Mouse (Mus musculus) ES-E14 (cell line): ENCODE results near the gene Cd300lb.

ENCODE experiments used
- HCFC1 ChIP-seq: IDR thresholded peaks from 2 replicates; pipeline ENCODE4 v1.6.1; 2012; ENCODE audit warnings: low read length, inconsistent platforms, borderline replicate concordance; ENCODE audit not compliant: insufficient read depth
- MAFK ChIP-seq: IDR thresholded peaks from 2 replicates; pipeline ENCODE4 v1.6.1; 2014; ENCODE audit warnings: mild to moderate bottlenecking, low read depth, low read length, inconsistent platforms; ENCODE audit not compliant: insufficient read depth

GRCm38 (mm10) chr11:114968752-114969207 lies 34.6 kb upstream of the Cd300lb start, which contains the start of gene Cd300c:
- TF ChIP-seq HCFC1 (no peak), MAFK (no peak)
